Mouse (Mus musculus): ENCODE measurements at regions not wholly inside any gene's neighbourhood (a gene's known extent, or its start where the extent isn't known, plus 50 kb on each side); places are given as distances from the start of the nearest gene placed in this dataset.

GRCm38 (mm10) chr14:25406059-25406458, 52.9 kb upstream of the Zmiz1 start:
- no peak overlapping the region for H3K27ac ChIP-seq (ENCODE audit: low read depth, low read length)
- no peaks in the 10 kb centered on the region for H3K27me3 ChIP-seq (ENCODE audit: control insufficient read depth, insufficient read depth, low read length)
- H3K4me2 ChIP-seq (ENCODE audit: low read depth): no peak overlapping the region
- no peak overlapping the region for H3K9ac ChIP-seq (ENCODE audit: low read length)
- DNase-seq (ENCODE audit: low spot score): no peak
- ATAC-seq (ENCODE audit: insufficient read depth, low FRiP score, low TSS enrichment): no peak
- no peaks in the 10 kb centered on the region for H3K36me3 ChIP-seq (ENCODE audit: control insufficient read depth, insufficient read depth, low read length)
- WGBS: 82% methylated on average over 3 of the region's 3 CpGs
- H3K9me3 ChIP-seq (ENCODE audit: control insufficient read depth, low read length): no peaks in the 10 kb centered on the region
- H3K4me1 ChIP-seq (ENCODE audit: control insufficient read depth, insufficient read depth, low read length): peaks cover 3% of the 10 kb centered on the region; the same call in 1 of the 2 replicates
- H3K4me3 ChIP-seq (ENCODE audit: low read depth, low read length): no peak overlapping the region

- Histone ChIP-seq H3K4me2 (ENCODE audit: low read depth) (no peak overlapping the region), H3K4me1 (ENCODE audit: control insufficient read depth, insufficient read depth, low read length) (peaks cover 8% of the 10 kb centered on the region; the same call in 1 of the 2 replicates), H3K9ac (ENCODE audit: low read length) (no peak overlapping the region), H3K36me3 (ENCODE audit: control insufficient read depth, insufficient read depth, low read length) (no peaks in the 10 kb centered on the region), H3K9me3 (ENCODE audit: control insufficient read depth, low read length) (no peaks in the 10 kb centered on the region), H3K4me3 (ENCODE audit: low read depth, low read length) (no peak overlapping the region), H3K27ac (ENCODE audit: low read depth, low read length) (no peak overlapping the region), H3K27me3 (ENCODE audit: control insufficient read depth, insufficient read depth, low read length) (no peaks in the 10 kb centered on the region)
- WGBS: 93% methylated on average over 6 of the region's 6 CpGs
- ATAC-seq (ENCODE audit: insufficient read depth, low FRiP score, low TSS enrichment) (no peak), DNase-seq (ENCODE audit: low spot score) (no peak)
Measured at GRCm38 (mm10) chr14:25406613-25407012, 52.4 kb upstream of the Zmiz1 start.

- Histone ChIP-seq H3K4me1 (ENCODE audit: control insufficient read depth, insufficient read depth, low read length) (peaks cover 8% of the 10 kb centered on the region; the same call in 1 of the 2 replicates), H3K27ac (ENCODE audit: low read depth, low read length) (no peak overlapping the region), H3K4me2 (ENCODE audit: low read depth) (no peak overlapping the region), H3K4me3 (ENCODE audit: low read depth, low read length) (no peak overlapping the region), H3K27me3 (ENCODE audit: control insufficient read depth, insufficient read depth, low read length) (no peaks in the 10 kb centered on the region), H3K9me3 (ENCODE audit: control insufficient read depth, low read length) (no peaks in the 10 kb centered on the region), H3K36me3 (ENCODE audit: control insufficient read depth, insufficient read depth, low read length) (no peaks in the 10 kb centered on the region), H3K9ac (ENCODE audit: low read length) (no peak overlapping the region)
- 71% methylated on average over 7 of the region's 7 CpGs for WGBS
- DNase-seq (ENCODE audit: low spot score): no peak
- ATAC-seq (ENCODE audit: insufficient read depth, low FRiP score, low TSS enrichment): no peak
Measured at GRCm38 (mm10) chr14:25407111-25407510, 51.9 kb upstream of the Zmiz1 start.

Measured in neural tube, embryonic 11.5 days (tissue).